Mouse (Mus musculus) heart, postnatal 4 days (tissue): ENCODE measurements around the gene Olfr591. TPM values are rescaled to one million over a fixed set of nuclear protein-coding genes. Genes with fewer than 3 reads are reported as not detected.
"Not testable (repeated sequence)": the region's sequence is repeated elsewhere in the genome, so short reads cannot be mapped to it uniquely, and the experiment has no call there.

ENCODE experiments used
- DNase-seq: peaks from one replicate; pipeline ENCODE4 v3.0.0; 2021
- total RNA-seq, 2 experiments: library from RNA; stranded (reverse); gene quantifications; 2 replicates each; pipeline ENCODE4 v1.2.3; 2021

Gene Olfr591
- not detected for total RNA-seq

DNA sequence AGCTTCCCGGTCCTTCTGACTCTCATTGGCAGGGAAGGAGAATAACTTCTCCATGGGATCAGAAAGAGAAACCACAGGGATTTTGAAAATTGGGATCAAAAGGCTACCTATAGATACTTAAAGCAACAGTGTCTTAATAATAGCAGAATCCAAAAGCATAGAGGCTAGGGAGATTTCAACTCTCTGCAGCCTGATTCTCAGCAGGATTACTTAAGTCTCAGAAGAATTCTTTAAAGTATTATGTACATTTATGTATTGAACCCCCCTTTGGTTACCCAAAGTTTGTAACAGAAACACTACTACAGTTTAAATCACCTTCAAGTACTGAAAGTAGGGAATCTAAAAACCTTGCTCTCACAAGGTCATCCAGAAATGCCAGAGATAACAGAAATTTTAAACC is at the start of gene Olfr591:
TSS of gene Olfr591 (minus strand) at position 101 of the 400 bp plus-strand sequence.
- DNase-seq = no peak

DNA sequence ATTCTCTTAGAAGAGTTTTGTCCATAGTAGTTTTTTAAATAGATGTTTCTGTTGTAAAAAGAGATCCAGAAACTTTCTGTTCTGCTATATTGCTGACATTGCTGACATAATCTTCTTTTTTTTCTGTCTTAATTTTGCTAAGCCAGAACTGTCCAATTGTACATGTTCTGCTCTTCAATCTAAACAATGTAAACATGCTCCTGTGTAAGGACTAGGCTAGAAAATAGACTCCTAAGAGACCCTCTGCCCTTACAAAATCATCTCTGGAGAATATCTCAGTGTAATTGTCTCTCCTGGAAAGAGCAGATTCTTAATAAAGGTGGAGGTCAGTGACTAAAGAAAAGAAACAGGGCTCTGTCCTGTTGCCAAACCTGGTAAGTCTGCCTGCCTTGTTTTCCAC is 38.6 kb upstream of the Olfr591 start, which contains the start of gene Olfr594:
TSS of gene Olfr594 (plus strand) at position 301 of the 400 bp plus-strand sequence.
- DNase-seq = no peak

DNA sequence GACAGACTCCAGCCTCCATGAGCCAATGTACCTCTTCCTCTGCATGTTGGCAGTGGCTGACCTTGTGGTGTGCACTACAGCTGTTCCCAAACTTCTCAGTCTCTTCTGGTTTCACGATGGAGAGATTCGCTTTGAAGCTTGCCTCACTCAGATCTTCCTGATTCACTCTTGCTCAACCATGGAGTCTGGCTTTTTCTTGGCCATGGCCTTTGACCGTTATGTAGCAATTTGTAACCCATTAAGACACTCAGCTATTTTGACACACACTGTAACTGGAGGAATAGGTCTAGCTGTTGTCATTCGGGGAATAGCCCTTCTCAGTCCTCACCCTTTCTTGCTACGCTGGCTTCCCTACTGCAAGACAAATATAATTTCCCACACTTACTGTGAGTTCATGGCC is 33.9 kb upstream of the Olfr591 start:
- DNase-seq = not testable (repeated sequence)

DNA sequence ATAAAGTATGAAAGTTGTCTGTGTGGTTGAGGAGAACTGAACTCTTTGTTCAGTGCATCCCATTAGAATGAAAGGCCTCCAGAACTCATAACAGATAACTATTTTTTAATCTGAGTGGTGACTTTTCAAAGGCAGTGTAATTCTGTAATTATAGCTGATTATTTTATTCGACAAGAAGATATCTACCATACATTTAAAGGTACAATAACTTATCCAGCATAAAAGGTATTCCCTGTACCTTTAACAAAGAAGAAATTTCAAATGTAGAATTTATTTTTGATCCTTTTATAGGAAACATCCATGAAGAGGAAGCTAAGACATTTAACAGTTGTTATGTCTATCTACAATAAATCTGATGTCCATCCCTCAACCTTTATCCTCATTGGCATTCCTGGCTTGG is 33.4 kb upstream of the Olfr591 start, which contains the start of gene Olfr593:
TSS of gene Olfr593 (plus strand) at position 301 of the 400 bp plus-strand sequence.
- DNase-seq = no peak

GRCm38 (mm10) chr7:103184503-103184902 is 6.4 kb upstream of the Olfr591 start, which contains the start of gene Olfr592:
TSS of gene Olfr592 (plus strand) at chr7:103184803.
- not testable (repeated sequence) for DNase-seq

GRCm38 (mm10) chr7:103169697-103170096 is 8.4 kb downstream of the Olfr591 start:
- DNase-seq = no peak

- no peak for DNase-seq
These were observed 21.9 kb downstream of the Olfr591 start, which contains the start of gene Olfr589 for GRCm38 (mm10) chr7:103156256-103156655. TSS of gene Olfr589 (minus strand) at chr7:103156356.

- DNase-seq = no peak
These were observed 37.6 kb downstream of the Olfr591 start, which contains the start of gene Olfr588-ps1 for GRCm38 (mm10) chr7:103140579-103140978. TSS of gene Olfr588-ps1 (plus strand) at chr7:103140879.

GRCm38 (mm10) chr7:103125538-103125937 is 52.6 kb downstream of the Olfr591 start, which contains the start of gene Olfr586:
TSS of gene Olfr586 (minus strand) at chr7:103125638.
- DNase-seq = no peak

DNA sequence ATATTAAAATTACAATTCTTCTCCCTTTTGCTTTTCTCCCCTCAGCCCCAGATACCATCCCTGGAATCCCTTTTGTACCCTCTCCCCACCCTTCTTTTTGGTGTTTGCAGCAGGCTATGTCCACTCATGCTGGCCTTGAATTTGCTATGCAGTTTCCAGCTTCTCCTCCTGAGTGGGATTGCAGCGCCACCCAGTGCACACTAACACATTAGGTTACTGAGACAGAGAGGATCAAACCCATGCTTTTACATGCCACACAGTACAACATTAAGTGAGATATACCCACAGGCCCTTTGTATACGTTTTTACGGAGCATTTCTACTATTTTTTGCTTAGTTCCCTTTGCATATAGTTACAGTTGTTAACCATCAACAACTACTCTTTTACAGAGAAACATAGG is 58.7 kb downstream of the Olfr591 start:
- no peak for DNase-seq

Other genes with a start within 250 kb of the Olfr591 start
- not detected for gene Olfr573-ps1, start 235.8 kb downstream of the Olfr591 start, total RNA-seq
- gene Olfr574, start 229.9 kb downstream of the Olfr591 start, total RNA-seq = not detected
- not detected for gene Olfr575, start 219.6 kb downstream of the Olfr591 start, total RNA-seq
- not detected for gene Olfr576, start 215.7 kb downstream of the Olfr591 start, total RNA-seq
- not detected for gene Olfr577, start 202.4 kb downstream of the Olfr591 start, total RNA-seq
- not detected for gene Olfr578, start 189.0 kb downstream of the Olfr591 start, total RNA-seq
- not detected for gene Olfr582, start 140.3 kb downstream of the Olfr591 start, total RNA-seq
- gene Olfr583, start 127.0 kb downstream of the Olfr591 start, total RNA-seq = not detected
- gene Olfr584, start 96.5 kb downstream of the Olfr591 start, total RNA-seq = not detected
- gene Olfr585, start 80.6 kb downstream of the Olfr591 start, total RNA-seq = not detected
- gene Olfr586, start 52.7 kb downstream of the Olfr591 start, total RNA-seq = not detected
- not detected for gene Olfr588-ps1, start 37.5 kb downstream of the Olfr591 start, total RNA-seq
- gene Olfr589, start 22.0 kb downstream of the Olfr591 start, total RNA-seq = not detected
- not detected for gene Olfr592, start 6.5 kb upstream of the Olfr591 start, total RNA-seq
- not detected for gene Olfr593, start 33.5 kb upstream of the Olfr591 start, total RNA-seq
- not detected for gene Olfr594, start 38.7 kb upstream of the Olfr591 start, total RNA-seq
- gene Usp17ld, start 74.2 kb upstream of the Olfr591 start, total RNA-seq = not detected
- gene Olfr596, start 127.3 kb upstream of the Olfr591 start, total RNA-seq = not detected
- gene Olfr597, start 138.0 kb upstream of the Olfr591 start, total RNA-seq = not detected
- gene Olfr598, start 145.2 kb upstream of the Olfr591 start, total RNA-seq = not detected
- not detected for gene Olfr599, start 157.6 kb upstream of the Olfr591 start, total RNA-seq
- not detected for gene Olfr600, start 171.3 kb upstream of the Olfr591 start, total RNA-seq
- not detected for gene Olfr601, start 184.3 kb upstream of the Olfr591 start, total RNA-seq
- not detected for gene Olfr603, start 207.8 kb upstream of the Olfr591 start, total RNA-seq
- gene Usp17lc, start 236.7 kb upstream of the Olfr591 start, total RNA-seq = under 1 TPM in 1 of 2 experiments, not detected in 1; 0.21 TPM